Mouse (Mus musculus) Patski (cell line): ENCODE measurements at regions not wholly inside any gene's neighbourhood (a gene's known extent, or its start where the extent isn't known, plus 50 kb on each side); places are given as distances from the start of the nearest gene placed in this dataset.

Source experiments
- ATAC-seq: fragments of 100-300 bp; one replicate; pipeline ENCODE4 v1.8.0; 2021
- CTCF ChIA-PET: fragments of 350-600 bp; sonication (Branson Sonifier 250); formaldehyde crosslinking; loops from one replicate; lab custom pipeline; 2022; ENCODE audit warnings: inconsistent platforms; lab: Charles Lee
- POLR2A ChIA-PET: fragments of 350-600 bp; sonication (Branson Sonifier 250); formaldehyde crosslinking; loops from one replicate; lab custom pipeline; 2022; ENCODE audit warnings: antibody characterized with exemption, inconsistent platforms; lab: Charles Lee
- DNase-seq: peaks from one replicate; pipeline ENCODE4 v3.0.0-alpha.2; 2011; ENCODE audit warnings: low read depth, low spot score
- H3K27me3 ChIP-seq: fragments of 371-371 bp; one replicate; pipeline ENCODE4 v1.5.1; 2021
- CTCF ChIP-seq: fragments of 100-300 bp; IDR thresholded peaks from one replicate; pipeline ENCODE4 v1.5.1; 2021
- in situ Hi-C: fragments of 300-500 bp; cut with MboI; formaldehyde crosslinking; loops from 3 replicates; pipeline ENCODE4 v1.11.1; 2018; ENCODE audit warnings: low pct_unique_long_range_greater_than_20kb, mixed read lengths

DNA sequence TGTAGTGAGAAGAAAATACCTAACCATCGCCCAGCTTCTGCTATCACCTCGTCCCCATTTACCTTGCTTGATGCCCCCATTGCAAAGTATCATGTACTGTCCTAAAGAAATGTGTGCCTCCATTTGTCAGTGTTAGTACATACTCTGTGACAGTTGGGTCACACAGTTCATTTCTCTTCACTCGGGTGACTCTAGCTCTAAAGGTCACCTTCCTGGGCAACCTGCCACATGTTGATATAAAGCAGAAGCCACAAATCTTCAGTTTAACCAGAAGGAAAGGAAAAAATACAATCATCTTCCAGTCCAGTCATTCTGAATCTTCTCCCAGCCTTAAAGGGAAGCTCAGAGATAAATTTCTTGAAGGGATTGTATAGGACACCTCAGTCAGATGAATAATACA is 263.5 kb upstream of the Cblb start:
- ATAC-seq (no peak), DNase-seq (no peak)
- peaks cover 2% of the 10 kb centered on the region for H3K27me3 ChIP-seq
- in situ Hi-C loops, result no loop called here
- POLR2A ChIA-PET, result no interaction called here
- no peak for TF ChIP-seq CTCF
- CTCF ChIA-PET, result no interaction called here

DNA sequence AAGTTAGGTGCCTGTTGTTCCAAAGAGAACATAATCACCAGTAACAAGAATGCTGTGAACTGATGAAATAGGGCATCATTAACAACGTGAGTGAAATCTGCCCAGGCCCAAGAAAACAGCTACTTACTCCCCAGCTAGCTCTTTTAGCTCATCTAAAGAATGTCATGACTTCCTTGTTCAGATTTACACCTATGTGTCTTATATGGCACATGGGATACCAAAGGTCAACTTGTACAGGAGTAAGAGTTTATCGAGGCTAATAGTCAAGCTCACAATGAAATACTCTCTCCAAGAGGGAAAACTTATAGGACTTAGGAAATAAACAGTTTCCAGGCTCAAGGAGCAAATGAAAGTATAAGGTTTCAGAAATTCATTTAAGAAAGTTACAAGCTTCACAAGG is 252.1 kb upstream of the Cblb start:
- CTCF ChIA-PET, result no interaction called here
- H3K27me3 ChIP-seq, result no peaks in the 10 kb centered on the region
- TF ChIP-seq CTCF, result no peak
- DNase-seq (no peak), ATAC-seq (no peak)
- POLR2A ChIA-PET, result no interaction called here
- in situ Hi-C loops, result no loop called here

DNA sequence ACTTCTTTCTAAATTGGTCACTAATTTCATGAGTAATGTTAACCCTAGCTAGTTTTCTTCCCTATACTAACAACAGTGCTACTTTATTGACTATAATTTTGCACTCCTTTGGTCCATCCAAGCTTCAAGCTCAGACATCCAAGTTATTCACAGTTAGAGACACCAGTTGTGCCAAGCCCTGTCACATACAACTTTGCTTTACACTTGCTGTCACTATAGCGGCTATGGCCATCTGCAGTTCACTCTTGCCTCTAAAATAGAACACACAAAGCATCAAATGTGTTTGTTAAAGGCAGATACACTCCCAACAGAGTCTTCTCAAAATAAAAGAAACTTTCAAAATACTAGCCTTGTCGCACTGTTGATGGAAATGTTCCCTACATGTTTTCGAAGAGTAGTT is 236.0 kb upstream of the Cblb start:
- H3K27me3 ChIP-seq, result no peaks in the 10 kb centered on the region
- in situ Hi-C loops, result no loop called here
- DNase-seq (no peak), ATAC-seq (no peak)
- CTCF ChIA-PET, result interaction anchor here (1.0 kb wide), 1 partner anchor 10 kb away, joined by 4 read pairs; no protein-coding TSS in a partner anchor
- TF ChIP-seq CTCF, result no peak
- POLR2A ChIA-PET, result no interaction called here

DNA sequence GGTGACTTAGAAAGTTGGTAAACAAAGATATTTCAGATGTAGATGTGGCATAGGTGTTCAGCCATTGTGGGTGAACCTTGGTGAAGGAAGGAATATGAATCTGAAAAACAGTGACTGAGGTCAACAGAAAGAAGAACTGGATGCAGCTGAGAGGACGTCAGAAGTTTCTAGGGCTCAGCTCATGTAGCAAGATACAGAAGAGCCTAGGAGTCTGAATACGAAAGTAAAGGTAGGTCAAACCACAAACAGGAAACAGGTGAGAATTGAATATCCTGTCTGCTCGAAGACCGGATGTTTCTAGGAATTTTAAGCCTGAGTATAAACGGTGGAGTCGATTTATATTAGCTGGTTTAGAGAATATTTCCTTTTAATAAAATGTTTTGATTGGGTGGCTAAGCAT is 223.7 kb upstream of the Cblb start:
- ChIA-PET CTCF (no interaction called here), POLR2A (no interaction called here)
- in situ Hi-C loops, result no loop called here
- TF ChIP-seq CTCF, result no peak
- H3K27me3 ChIP-seq, result no peaks in the 10 kb centered on the region
- ATAC-seq (no peak), DNase-seq (no peak)

DNA sequence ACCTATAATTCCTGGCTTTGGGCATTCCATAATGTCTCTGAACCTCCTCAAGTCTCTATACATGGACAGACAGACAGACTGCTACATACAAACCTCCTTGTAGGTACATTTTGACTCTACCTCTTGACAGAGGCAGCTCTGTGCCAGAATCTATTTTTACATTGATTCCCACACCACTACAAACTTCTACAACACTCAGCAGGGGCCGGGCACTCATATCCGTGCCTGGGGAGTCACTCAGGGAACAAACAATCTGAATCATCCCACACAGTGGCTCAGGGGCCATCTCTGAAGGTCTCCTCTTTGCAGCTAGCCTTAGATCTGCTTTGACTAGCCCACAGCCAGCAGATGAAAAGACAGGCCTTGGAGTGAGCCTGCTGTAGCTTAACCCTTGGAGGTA is 221.9 kb upstream of the Cblb start:
- no peaks in the 10 kb centered on the region for H3K27me3 ChIP-seq
- in situ Hi-C loops, result no loop called here
- ChIA-PET POLR2A (no interaction called here), CTCF (no interaction called here)
- DNase-seq (no peak), ATAC-seq (no peak)
- TF ChIP-seq CTCF, result no peak

DNA sequence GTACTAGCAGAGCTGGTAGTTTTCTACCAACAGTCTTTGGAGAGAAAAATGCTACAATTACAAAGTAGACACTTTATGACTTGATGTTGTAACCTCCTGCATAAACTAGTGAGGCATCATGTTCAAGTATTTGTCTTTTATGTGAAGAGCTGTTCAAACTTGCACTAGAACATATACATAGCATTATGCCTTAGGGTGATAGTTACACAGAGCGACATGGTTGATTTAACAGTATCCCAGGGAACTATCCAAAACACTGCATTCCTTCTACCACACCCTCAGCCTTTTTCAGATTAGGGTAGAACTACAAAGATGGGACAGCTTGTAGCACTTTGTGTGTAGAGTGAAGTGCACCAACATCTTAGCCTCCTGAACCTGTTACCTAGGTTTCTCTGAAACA is 220.0 kb upstream of the Cblb start:
- CTCF ChIA-PET, result interaction anchor here (0.9 kb wide), 1 partner anchor 10 kb away, joined by 3 read pairs; no protein-coding TSS in a partner anchor
- TF ChIP-seq CTCF, result no peak
- ATAC-seq (no peak), DNase-seq (no peak)
- H3K27me3 ChIP-seq, result no peaks in the 10 kb centered on the region
- POLR2A ChIA-PET, result no interaction called here
- in situ Hi-C loops, result no loop called here

DNA sequence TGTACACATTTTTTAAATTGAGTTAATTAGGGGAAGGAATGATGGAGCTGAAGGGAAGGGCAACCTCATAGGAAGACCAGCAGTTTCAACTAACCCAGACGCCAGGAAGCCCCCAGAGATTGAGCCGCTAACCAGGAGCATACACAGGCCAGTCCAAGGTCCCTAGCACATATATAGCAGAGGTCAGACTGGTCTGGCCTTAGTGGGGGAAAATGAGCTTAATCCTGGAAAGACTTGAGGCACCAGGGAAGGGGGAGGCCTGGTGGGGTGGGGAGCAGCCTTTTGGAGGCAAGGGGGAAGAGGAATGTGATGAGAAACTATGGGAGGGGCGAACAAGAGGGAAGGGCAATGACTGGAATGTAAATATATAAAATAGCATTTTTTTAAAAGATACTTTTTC is 188.3 kb upstream of the Cblb start:
- DNase-seq (no peak), ATAC-seq (no peak)
- H3K27me3 ChIP-seq, result peaks cover 9% of the 10 kb centered on the region
- ChIA-PET CTCF (no interaction called here), POLR2A (no interaction called here)
- in situ Hi-C loops, result no loop called here
- TF ChIP-seq CTCF, result no peak

DNA sequence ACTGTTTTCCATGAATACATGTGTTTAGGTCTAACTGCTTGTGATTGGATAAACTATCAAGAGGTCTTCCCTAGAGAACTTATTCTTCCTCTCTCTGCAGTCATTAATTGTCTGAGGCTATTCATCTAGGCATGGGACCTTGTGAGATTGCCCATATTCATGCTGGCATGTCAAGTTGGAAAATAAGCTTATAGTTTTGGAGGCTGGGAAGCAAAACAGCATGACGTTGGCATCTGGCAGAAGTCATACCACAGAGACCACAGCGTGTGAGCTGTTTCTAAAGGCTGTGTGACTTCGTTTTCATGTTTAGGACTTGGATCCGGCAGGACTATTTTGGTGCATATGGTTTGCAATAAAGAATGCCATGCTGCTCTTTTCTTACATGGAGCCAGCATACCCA is 185.5 kb upstream of the Cblb start:
- no peak for DNase-seq
- no peak for TF ChIP-seq CTCF
- ChIA-PET POLR2A (no interaction called here), CTCF (no interaction called here)
- ATAC-seq, result no peak
- in situ Hi-C loops, result no loop called here
- peaks cover 4% of the 10 kb centered on the region for H3K27me3 ChIP-seq

DNA sequence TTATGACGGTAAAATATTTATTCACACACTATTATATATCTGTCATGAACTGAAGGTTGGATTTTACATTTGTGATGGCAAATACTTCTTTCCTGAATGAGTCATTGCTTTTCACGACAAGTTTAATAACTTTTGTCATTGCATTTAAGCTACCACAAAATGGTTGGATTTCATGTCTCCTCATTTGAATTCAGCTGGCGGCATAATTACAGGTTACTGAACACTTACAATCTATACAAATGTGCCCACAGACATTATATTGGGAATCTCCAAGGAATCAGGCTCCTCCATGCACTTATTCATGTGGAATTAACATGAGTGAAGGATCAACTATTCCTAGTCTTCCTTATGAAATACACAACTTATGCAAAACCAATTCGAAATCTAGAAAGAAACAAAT is 150.3 kb upstream of the Cblb start:
- no peak for DNase-seq
- CTCF ChIA-PET, result no interaction called here
- H3K27me3 ChIP-seq, result peaks cover 6% of the 10 kb centered on the region
- POLR2A ChIA-PET, result no interaction called here
- TF ChIP-seq CTCF, result no peak
- ATAC-seq, result no peak
- in situ Hi-C loops, result no loop called here

DNA sequence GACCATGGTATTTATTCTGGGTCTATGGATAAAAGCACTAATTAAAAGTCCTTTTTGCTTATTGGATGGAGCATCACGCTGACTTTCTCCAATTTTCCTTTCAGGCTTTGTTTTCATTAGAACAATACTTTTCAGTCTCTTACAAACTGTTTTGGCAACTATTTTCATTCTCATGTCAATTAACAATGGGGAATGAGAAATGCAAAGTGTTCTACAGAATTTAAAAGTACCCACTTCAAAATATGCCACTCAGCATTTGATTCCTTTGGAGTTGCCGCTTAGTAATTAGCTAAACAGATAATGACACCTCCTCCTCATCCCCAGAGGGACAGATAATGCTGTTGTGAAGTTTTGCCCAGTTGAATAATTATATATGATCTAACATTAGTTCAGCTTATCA is 149.9 kb upstream of the Cblb start:
- CTCF ChIA-PET, result no interaction called here
- POLR2A ChIA-PET, result no interaction called here
- ATAC-seq, result no peak

DNA sequence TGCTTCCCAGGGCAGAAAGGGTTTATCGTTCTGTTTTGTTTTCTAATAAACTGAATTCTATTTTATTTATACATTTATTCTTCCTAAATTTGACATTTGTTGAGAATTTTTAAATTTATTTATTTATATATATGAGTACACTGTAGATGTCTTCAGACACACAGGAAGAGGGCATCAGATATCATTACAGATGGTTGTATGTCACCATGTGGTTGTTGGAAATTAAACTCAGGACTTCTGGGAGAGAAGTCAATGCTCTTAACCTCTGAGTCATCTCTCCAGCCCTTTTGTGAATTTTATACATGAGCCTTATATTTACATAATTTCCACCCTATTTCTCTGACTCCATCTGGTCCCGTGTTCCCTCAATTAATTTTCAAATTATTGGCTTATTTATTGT is 147.2 kb upstream of the Cblb start:
- in situ Hi-C loops, result no loop called here
- DNase-seq, result no peak
- TF ChIP-seq CTCF, result no peak
- peaks cover 6% of the 10 kb centered on the region for H3K27me3 ChIP-seq
- ATAC-seq, result no peak
- CTCF ChIA-PET, result interaction anchor here (1.1 kb wide), 1 partner anchor 32 kb away, joined by 3 read pairs; no protein-coding TSS in a partner anchor
- POLR2A ChIA-PET, result no interaction called here

More for the DNA sequence above, 149.9 kb upstream of the Cblb start:
- no peak for DNase-seq
- no peak for TF ChIP-seq CTCF
- H3K27me3 ChIP-seq, result peaks cover 6% of the 10 kb centered on the region
- in situ Hi-C loops, result no loop called here

DNA sequence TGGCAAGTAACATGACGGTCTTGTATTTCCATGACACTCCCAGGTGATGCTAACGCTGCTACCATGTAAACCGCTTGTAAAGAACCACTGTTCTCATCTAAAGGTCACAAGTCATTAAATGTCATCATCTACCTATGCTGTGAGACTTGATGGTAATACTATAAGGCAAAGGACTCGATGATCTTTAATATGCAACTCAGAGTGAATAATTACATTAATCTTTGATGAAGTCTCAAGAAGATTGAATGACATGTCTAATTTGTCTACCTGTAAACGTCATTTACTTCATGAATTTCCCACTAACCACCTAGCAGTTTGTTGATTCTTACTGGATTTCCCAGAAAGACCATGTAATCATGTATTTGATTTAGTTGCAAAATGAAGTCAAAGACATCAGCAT is 143.5 kb upstream of the Cblb start:
- no peak for DNase-seq
- POLR2A ChIA-PET, result no interaction called here
- in situ Hi-C loops, result no loop called here
- CTCF ChIA-PET, result no interaction called here
- no peak for TF ChIP-seq CTCF
- peaks cover 8% of the 10 kb centered on the region for H3K27me3 ChIP-seq
- ATAC-seq, result no peak
